Mouse (Mus musculus): ENCODE measurements at regions not wholly inside any gene's neighbourhood (a gene's known extent, or its start where the extent isn't known, plus 50 kb on each side); places are given as distances from the start of the nearest gene placed in this dataset.

DNA sequence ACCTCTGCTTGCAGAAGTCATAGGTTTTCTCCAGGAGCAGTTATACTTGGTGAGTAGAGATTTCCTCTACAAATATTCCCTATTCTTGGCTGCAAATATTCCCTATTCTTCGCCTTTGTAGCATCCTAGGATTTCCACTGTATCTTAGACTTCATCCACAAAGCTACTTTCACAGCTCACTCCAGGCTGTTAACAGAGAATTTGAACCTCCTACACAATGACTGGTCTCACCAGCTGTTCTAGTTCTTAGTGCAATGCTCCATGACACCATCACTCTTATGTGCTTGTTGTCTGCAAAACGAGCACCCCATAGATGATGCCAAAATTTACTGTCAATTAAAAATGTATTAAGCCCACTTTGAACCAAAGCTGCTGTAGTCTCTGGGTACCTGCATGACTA, 631.5 kb downstream of the Rab28 start:
- 63% methylated on average over 2 of the region's 2 CpGs for WGBS

DNA sequence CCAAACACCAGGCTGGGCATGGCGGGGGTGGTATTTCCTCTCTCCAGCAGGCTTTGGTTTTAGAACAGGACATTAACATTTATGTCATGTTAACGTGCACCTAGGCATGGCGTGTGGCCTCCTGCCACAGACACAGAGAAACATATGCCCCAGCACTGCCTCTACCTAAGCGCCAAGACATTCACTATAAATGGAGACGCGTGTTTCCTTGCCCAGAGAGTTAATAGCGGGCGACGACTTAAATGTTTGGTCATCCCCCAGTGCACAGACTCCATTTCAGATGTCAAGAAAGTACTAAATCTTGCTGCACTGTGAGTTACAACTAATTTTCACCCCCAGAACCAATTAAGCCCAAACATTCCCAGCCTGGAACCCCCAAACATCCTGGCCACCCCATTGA, 646.3 kb downstream of the Rab28 start:
- TF ChIP-seq CTCF (IDR thresholded peaks at IDR 0.05; ENCODE audit: control insufficient read depth, insufficient read depth, low read length) (no peak), POLR2A (IDR thresholded peaks at IDR 0.05; ENCODE audit: borderline replicate concordance, control insufficient read depth, low read depth, low read length) (no peak)
- Histone ChIP-seq H3K4me1 (ENCODE audit: control insufficient read depth, insufficient read depth, low read length) (no peaks in the 10 kb centered on the region), H3K4me3 (replicated peaks; ENCODE audit: control insufficient read depth, low read depth, low read length) (no peak overlapping the region), H3K27ac (ENCODE audit: control insufficient read depth, insufficient read depth, low read depth, low read length, poor library complexity) (no peak overlapping the region)
- 80% methylated on average over 9 of the region's 9 CpGs for WGBS

More for the DNA sequence above, 631.5 kb downstream of the Rab28 start:
- no peak for TF ChIP-seq POLR2A (IDR thresholded peaks at IDR 0.05; ENCODE audit: borderline replicate concordance, control insufficient read depth, low read depth, low read length)
- no peak for TF ChIP-seq CTCF (IDR thresholded peaks at IDR 0.05; ENCODE audit: control insufficient read depth, insufficient read depth, low read length)
- no peak overlapping the region for H3K27ac ChIP-seq (ENCODE audit: control insufficient read depth, insufficient read depth, low read depth, low read length, poor library complexity)
- H3K4me3 ChIP-seq (replicated peaks; ENCODE audit: control insufficient read depth, low read depth, low read length) = no peak overlapping the region
- no peaks in the 10 kb centered on the region for H3K4me1 ChIP-seq (ENCODE audit: control insufficient read depth, insufficient read depth, low read length)

DNA sequence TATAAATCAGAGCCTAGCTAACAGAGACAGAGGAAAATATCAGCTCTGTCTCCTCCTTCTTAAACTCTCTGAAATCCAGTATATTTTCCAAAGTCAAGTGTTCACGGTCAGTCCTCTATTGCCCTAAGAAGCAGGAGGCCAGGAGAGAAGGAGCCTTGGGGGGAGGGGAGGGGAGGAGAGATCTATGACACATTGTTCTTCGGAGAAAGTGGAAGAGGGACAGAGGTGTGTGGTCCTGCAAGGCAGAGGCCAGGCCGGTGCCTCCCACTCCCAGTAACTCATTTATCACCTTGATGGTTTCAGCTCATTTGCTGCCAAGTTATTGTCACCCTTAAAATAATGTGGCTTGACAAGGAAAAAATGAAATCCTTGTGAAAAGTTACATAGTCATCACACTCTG, 646.7 kb downstream of the Rab28 start:
- H3K4me3 ChIP-seq (replicated peaks; ENCODE audit: control insufficient read depth, low read depth, low read length) = no peak overlapping the region
- TF ChIP-seq POLR2A (IDR thresholded peaks at IDR 0.05; ENCODE audit: borderline replicate concordance, control insufficient read depth, low read depth, low read length) (no peak), CTCF (IDR thresholded peaks at IDR 0.05; ENCODE audit: control insufficient read depth, insufficient read depth, low read length) (no peak)
- H3K27ac ChIP-seq (ENCODE audit: control insufficient read depth, insufficient read depth, low read depth, low read length, poor library complexity) = no peak overlapping the region
- H3K4me1 ChIP-seq (ENCODE audit: control insufficient read depth, insufficient read depth, low read length) = no peaks in the 10 kb centered on the region
- WGBS = 67% methylated on average over 3 of the region's 3 CpGs

DNA sequence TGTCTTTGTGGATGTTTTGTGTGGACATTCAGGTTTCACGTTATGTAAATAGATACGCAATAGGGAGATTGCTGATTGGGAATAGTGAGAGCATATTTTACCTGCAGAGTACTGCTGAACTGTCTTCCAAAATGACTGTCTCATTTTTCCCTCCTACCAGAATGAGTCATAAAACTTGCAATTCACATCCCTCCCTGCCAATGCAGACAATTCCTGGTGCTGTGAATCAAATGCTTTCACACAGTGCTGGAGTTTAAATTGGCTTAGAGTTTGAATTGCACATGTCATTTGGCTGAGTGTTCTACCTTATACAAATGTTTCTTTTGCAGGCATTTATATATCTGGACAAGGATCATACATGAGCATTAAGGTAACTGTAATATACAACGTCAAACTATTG, 649.9 kb downstream of the Rab28 start:
- 85% methylated on average over 3 of the region's 3 CpGs for WGBS
- Histone ChIP-seq H3K27ac (ENCODE audit: control insufficient read depth, insufficient read depth, low read depth, low read length, poor library complexity) (no peak overlapping the region), H3K4me3 (replicated peaks; ENCODE audit: control insufficient read depth, low read depth, low read length) (no peak overlapping the region), H3K4me1 (ENCODE audit: control insufficient read depth, insufficient read depth, low read length) (no peaks in the 10 kb centered on the region)
- no peak for TF ChIP-seq CTCF (IDR thresholded peaks at IDR 0.05; ENCODE audit: control insufficient read depth, insufficient read depth, low read length)
- no peak for TF ChIP-seq POLR2A (IDR thresholded peaks at IDR 0.05; ENCODE audit: borderline replicate concordance, control insufficient read depth, low read depth, low read length)

DNA sequence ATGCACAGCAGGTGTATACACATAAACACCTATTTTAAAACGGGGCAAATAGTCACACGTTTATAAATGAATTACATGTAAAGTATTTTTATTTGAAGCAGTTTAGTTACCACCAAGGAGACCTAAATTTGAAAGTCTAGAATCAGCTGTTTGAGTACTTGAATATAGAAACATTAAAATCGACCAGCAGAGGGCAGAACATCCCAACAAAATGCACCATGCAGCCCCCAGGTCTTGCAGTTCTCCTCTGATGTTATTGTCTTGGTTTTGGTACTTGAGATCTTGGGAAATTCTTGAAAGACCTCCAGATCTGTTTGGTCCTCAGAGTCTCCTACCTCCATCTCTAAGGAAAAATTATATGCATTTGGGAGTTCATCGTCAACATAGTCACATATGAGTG, 656.0 kb downstream of the Rab28 start:
- no peak overlapping the region for H3K4me3 ChIP-seq (replicated peaks; ENCODE audit: control insufficient read depth, low read depth, low read length)
- 29% methylated on average over 4 of the region's 4 CpGs for WGBS
- TF ChIP-seq CTCF (IDR thresholded peaks at IDR 0.05; ENCODE audit: control insufficient read depth, insufficient read depth, low read length) (no peak), POLR2A (IDR thresholded peaks at IDR 0.05; ENCODE audit: borderline replicate concordance, control insufficient read depth, low read depth, low read length) (no peak)
- H3K27ac ChIP-seq (ENCODE audit: control insufficient read depth, insufficient read depth, low read depth, low read length, poor library complexity) = no peak overlapping the region
- no peaks in the 10 kb centered on the region for H3K4me1 ChIP-seq (ENCODE audit: control insufficient read depth, insufficient read depth, low read length)

DNA sequence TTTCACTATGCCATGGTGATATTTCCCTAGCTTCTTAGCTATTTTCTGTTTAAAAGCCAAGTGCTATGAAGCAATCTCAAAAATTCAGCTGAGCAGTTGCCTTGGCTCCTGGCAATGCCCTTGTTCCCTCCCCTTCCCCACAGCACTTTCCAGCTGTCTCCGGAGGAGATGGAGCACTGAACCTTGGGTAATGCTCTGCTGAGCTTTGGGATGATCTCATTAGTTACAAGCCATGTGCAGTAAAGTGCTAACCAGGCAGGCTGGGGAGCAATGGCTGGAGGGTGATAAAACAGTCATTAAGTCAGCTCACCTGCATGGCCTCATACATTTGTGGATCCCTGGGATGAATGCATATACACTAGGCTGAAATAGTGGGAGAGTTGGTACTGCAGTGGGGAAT, 659.4 kb downstream of the Rab28 start:
- TF ChIP-seq CTCF (IDR thresholded peaks at IDR 0.05; ENCODE audit: control insufficient read depth, insufficient read depth, low read length) (no peak), POLR2A (IDR thresholded peaks at IDR 0.05; ENCODE audit: borderline replicate concordance, control insufficient read depth, low read depth, low read length) (no peak)
- no peaks in the 10 kb centered on the region for H3K4me1 ChIP-seq (ENCODE audit: control insufficient read depth, insufficient read depth, low read length)
- 30% methylated on average over 1 of the region's 1 CpGs for WGBS
- no peak overlapping the region for H3K27ac ChIP-seq (ENCODE audit: control insufficient read depth, insufficient read depth, low read depth, low read length, poor library complexity)
- no peak overlapping the region for H3K4me3 ChIP-seq (replicated peaks; ENCODE audit: control insufficient read depth, low read depth, low read length)

DNA sequence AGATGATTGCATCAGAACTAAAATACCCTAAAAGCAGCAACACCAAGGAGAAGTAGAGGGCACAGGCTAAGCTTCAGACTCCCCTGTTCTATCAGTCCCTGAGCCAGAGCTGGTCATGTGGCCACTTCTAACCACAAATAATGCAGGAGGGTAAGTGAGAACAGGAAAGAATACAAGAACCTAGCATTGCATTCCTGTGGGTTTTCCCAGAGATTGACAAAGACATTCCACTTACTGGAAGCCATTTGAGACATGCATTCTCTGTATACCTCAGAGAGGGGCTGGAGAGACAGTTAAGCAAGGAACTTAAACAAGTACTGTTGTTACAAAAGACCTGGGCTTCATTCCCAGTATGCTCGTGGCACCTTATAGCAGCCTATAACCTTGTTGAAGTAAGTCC, 662.7 kb downstream of the Rab28 start:
- WGBS = 21% methylated on average over 1 of the region's 1 CpGs
- Histone ChIP-seq H3K27ac (ENCODE audit: control insufficient read depth, insufficient read depth, low read depth, low read length, poor library complexity) (no peak overlapping the region), H3K4me1 (ENCODE audit: control insufficient read depth, insufficient read depth, low read length) (no peaks in the 10 kb centered on the region), H3K4me3 (replicated peaks; ENCODE audit: control insufficient read depth, low read depth, low read length) (no peak overlapping the region)
- TF ChIP-seq CTCF (IDR thresholded peaks at IDR 0.05; ENCODE audit: control insufficient read depth, insufficient read depth, low read length) = no peak
- TF ChIP-seq POLR2A (IDR thresholded peaks at IDR 0.05; ENCODE audit: borderline replicate concordance, control insufficient read depth, low read depth, low read length) = no peak

DNA sequence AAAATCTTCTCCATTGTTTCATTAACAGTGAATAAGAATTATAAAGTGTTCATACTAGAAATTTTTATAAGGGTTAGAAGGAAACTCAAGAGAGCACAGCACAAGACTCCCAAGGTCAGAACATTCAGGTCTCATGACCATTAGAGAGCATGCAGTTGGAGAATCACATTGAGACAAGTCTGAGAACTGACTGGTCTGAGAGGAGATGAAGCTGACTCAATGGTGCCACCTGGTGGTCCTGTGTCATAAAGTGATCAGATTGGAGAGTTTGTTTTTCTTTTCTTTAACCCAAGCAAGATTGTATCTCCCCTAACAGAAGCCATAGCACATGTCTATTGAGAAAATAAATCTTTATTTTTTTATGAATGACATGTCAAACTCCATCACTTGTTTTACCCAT, 663.5 kb downstream of the Rab28 start:
- TF ChIP-seq CTCF (IDR thresholded peaks at IDR 0.05; ENCODE audit: control insufficient read depth, insufficient read depth, low read length) (0 out of 2 replicates have a peak, but pooled peaks have one; percentile 13), POLR2A (IDR thresholded peaks at IDR 0.05; ENCODE audit: borderline replicate concordance, control insufficient read depth, low read depth, low read length) (no peak)
- H3K4me3 ChIP-seq (replicated peaks; ENCODE audit: control insufficient read depth, low read depth, low read length) = no peak overlapping the region
- no peak overlapping the region for H3K27ac ChIP-seq (ENCODE audit: control insufficient read depth, insufficient read depth, low read depth, low read length, poor library complexity)
- no peaks in the 10 kb centered on the region for H3K4me1 ChIP-seq (ENCODE audit: control insufficient read depth, insufficient read depth, low read length)

DNA sequence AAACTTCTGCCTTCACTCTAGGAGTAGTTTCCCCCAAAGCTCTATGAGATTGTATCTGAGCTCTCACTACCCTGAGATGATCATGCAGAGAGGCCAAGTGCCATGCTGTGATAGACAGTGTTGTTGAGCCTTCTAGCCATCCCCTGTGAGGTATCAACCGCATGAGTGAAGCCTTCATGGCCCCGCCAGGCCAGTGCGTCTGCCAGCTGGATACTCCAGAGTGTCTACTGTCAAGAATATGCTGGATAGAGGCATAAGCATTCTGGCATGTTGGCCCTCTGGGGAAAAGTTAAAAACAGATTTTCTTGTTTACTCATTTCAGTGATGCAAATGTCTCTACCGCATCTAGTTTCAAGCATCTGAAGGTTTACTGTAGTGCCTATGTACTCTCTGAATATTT, 669.2 kb downstream of the Rab28 start:
- WGBS = 74% methylated on average over 4 of the region's 4 CpGs
- TF ChIP-seq CTCF (IDR thresholded peaks at IDR 0.05; ENCODE audit: control insufficient read depth, insufficient read depth, low read length) (no peak), POLR2A (IDR thresholded peaks at IDR 0.05; ENCODE audit: borderline replicate concordance, control insufficient read depth, low read depth, low read length) (no peak)
- Histone ChIP-seq H3K4me3 (replicated peaks; ENCODE audit: control insufficient read depth, low read depth, low read length) (no peak overlapping the region), H3K4me1 (ENCODE audit: control insufficient read depth, insufficient read depth, low read length) (no peaks in the 10 kb centered on the region), H3K27ac (ENCODE audit: control insufficient read depth, insufficient read depth, low read depth, low read length, poor library complexity) (no peak overlapping the region)

Data from bone marrow, adult 2 months (tissue).